Mouse (Mus musculus): ENCODE results near the gene Gabrr1.

Gene Gabrr1

GRCm38 (mm10) chr4:33208881-33209841, 76.8 kb downstream of the Gabrr1 start, which contains the start of gene Srsf12:
TSS of gene Srsf12 (plus strand) at chr4:33208991.
- peak; percentile 30 to 33 for DNase-seq (ENCODE audit: low spot score in 2 of 2)
